ENCODE assay signal across 8 mouse cellular contexts in genomic region chr10:94037196-94037595, GRCm38 (mm10). TPM values are rescaled to one million over a fixed set of nuclear protein-coding genes. Genes with fewer than 3 reads are reported as not detected.
DNase-seq lines count a peak whose midpoint lies in the region; ATAC-seq and TF ChIP-seq lines count a peak whose summit lies in the region.

No protein-coding gene starts in this region.

- no peak for DNase-seq in heart, embryonic 10.5 days (ENCODE audit: low spot score)
- DNase-seq in heart, adult 11 months: no peak
- DNase-seq in A20 (ENCODE audit: low read depth, low spot score): peak; percentile 68
- DNase-seq in hindbrain, embryonic 10.5 days (ENCODE audit: low spot score): no peak
- DNase-seq in liver, postnatal 0 days: no peak
- DNase-seq in cerebellum, adult 8-10 months: no peak
- no peak for DNase-seq in thymus, adult 2 months
- DNase-seq in left cerebral cortex, adult 18-20 months (ENCODE audit: low spot score in 2 of 2): no peak

- 0 out of 2 replicates have a peak, but pooled peaks cover 2% of the 10 kb centered on the region for H3K36me3 ChIP-seq in heart, embryonic 10.5 days
- H3K36me3 ChIP-seq in hindbrain, embryonic 10.5 days: no peaks in the 10 kb centered on the region
- no peaks in the 10 kb centered on the region for H3K36me3 ChIP-seq in liver, postnatal 0 days (replicated peaks; ENCODE audit: insufficient read depth, low read length)
- no peaks in the 10 kb centered on the region for H3K36me3 ChIP-seq in thymus, adult 2 months (ENCODE audit: control insufficient read depth, insufficient read depth, low read length)

- 59% methylated on average over 9 of the region's 9 CpGs for WGBS in heart, embryonic 10.5 days
- WGBS in hindbrain, embryonic 10.5 days: 56% methylated on average over 9 of the region's 9 CpGs
- WGBS in liver, postnatal 0 days (ENCODE audit: insufficient replicate concordance): 39% methylated on average over 9 of the region's 9 CpGs
- WGBS in thymus, adult 2 months: 24% methylated on average over 9 of the region's 9 CpGs

- H3K4me3 ChIP-seq in heart, embryonic 10.5 days: peak overlapping the region; percentile 92
- H3K4me3 ChIP-seq in hindbrain, embryonic 10.5 days: peak overlapping the region; percentile 88
- peak overlapping the region; percentile 89 for H3K4me3 ChIP-seq in liver, postnatal 0 days (ENCODE audit: low read depth, low read length)
- no peak overlapping the region for H3K4me3 ChIP-seq in thymus, adult 2 months (ENCODE audit: control insufficient read depth, insufficient read depth, low read length)

- peak overlapping the region; percentile 93 for H3K9ac ChIP-seq in liver, postnatal 0 days (replicated peaks)

- TF ChIP-seq POLR2A in thymus, adult 2 months (IDR thresholded peaks at IDR 0.05; ENCODE audit: control insufficient read depth, extremely low read depth, insufficient read depth, low read length, poor library complexity): no peak

- no peak for TF ChIP-seq EP300 in liver, postnatal 0 days (IDR thresholded peaks at IDR 0.05; ENCODE audit: low read depth)

- no peak for TF ChIP-seq CTCF in liver, postnatal 0 days (IDR thresholded peaks at IDR 0.05; ENCODE audit: low read depth)
- no peak for TF ChIP-seq CTCF in thymus, adult 2 months (IDR thresholded peaks at IDR 0.05; ENCODE audit: borderline replicate concordance, control insufficient read depth, extremely low read depth, insufficient read depth, low read length, poor library complexity)

- no peak for ATAC-seq in liver, postnatal 0 days

- H3K9me3 ChIP-seq in heart, embryonic 10.5 days: no peaks in the 10 kb centered on the region
- no peaks in the 10 kb centered on the region for H3K9me3 ChIP-seq in hindbrain, embryonic 10.5 days
- no peaks in the 10 kb centered on the region for H3K9me3 ChIP-seq in liver, postnatal 0 days (ENCODE audit: low read length)

- H3K27ac ChIP-seq in heart, embryonic 10.5 days: no peak overlapping the region
- H3K27ac ChIP-seq in hindbrain, embryonic 10.5 days: no peak overlapping the region; the same call in 1 of the 2 replicates
- H3K27ac ChIP-seq in liver, postnatal 0 days (ENCODE audit: low read depth): 0 out of 2 replicates have a peak overlapping the region, but pooled peaks have one; percentile 87
- no peak overlapping the region for H3K27ac ChIP-seq in thymus, adult 2 months (ENCODE audit: control insufficient read depth, insufficient read depth, low read length)

- H3K4me1 ChIP-seq in heart, embryonic 10.5 days: peaks cover 18% of the 10 kb centered on the region
- H3K4me1 ChIP-seq in hindbrain, embryonic 10.5 days (replicated peaks): peaks cover 44% of the 10 kb centered on the region
- peaks cover 12% of the 10 kb centered on the region for H3K4me1 ChIP-seq in liver, postnatal 0 days (ENCODE audit: insufficient read depth)
- peaks cover 5% of the 10 kb centered on the region for H3K4me1 ChIP-seq in thymus, adult 2 months (replicated peaks; ENCODE audit: control insufficient read depth, insufficient read depth, low read length)

- H3K4me2 ChIP-seq in liver, postnatal 0 days (ENCODE audit: low read depth, low read length): peak overlapping the region; percentile 77

- H3K27me3 ChIP-seq in heart, embryonic 10.5 days (ENCODE audit: insufficient read depth, poor library complexity, severe bottlenecking): no peaks in the 10 kb centered on the region
- no peaks in the 10 kb centered on the region for H3K27me3 ChIP-seq in hindbrain, embryonic 10.5 days (ENCODE audit: insufficient read depth, poor library complexity, severe bottlenecking)
- H3K27me3 ChIP-seq in liver, postnatal 0 days (ENCODE audit: insufficient read depth, low read length): no peaks in the 10 kb centered on the region
- H3K27me3 ChIP-seq in thymus, adult 2 months (ENCODE audit: control insufficient read depth, insufficient read depth, low read length): no peaks in the 10 kb centered on the region

RNA-seq across cellular contexts. Expression of gene Fgd6, which starts 1.4 kb away (rescaled TPM):
- 2.9 and 4.5 TPM in 2 replicates for polyA plus RNA-seq in heart, embryonic 10.5 days (2016; fragmentation: Nextera tagmentation; extraction: Ambion mirVana)
- 4.2 and 4.7 TPM in 2 replicates for polyA plus RNA-seq in hindbrain, embryonic 10.5 days (2016; fragmentation: Nextera tagmentation; extraction: Ambion mirVana)
- 2.4 TPM in 2 replicates for polyA plus RNA-seq in liver, postnatal 0 days (2015; fragmentation: Nextera tagmentation; extraction: Ambion mirVana)
- polyA plus RNA-seq in thymus, adult 2 months (2012; rRNA removed): 1.7 and 2.0 TPM in 2 replicates
- 10 to 100 TPM in 1 of 2 experiments, 1 to 10 TPM in 1; 9.4 to 11.7 TPM for total RNA-seq in left cerebral cortex, adult 18-20 months (2021)

RNA-seq across cellular contexts. Expression of gene Vezt, which starts 1.6 kb away (rescaled TPM):
- polyA plus RNA-seq in heart, embryonic 10.5 days (2016; fragmentation: Nextera tagmentation; extraction: Ambion mirVana): 20.6 and 26.3 TPM in 2 replicates
- 30.6 and 35.6 TPM in 2 replicates for polyA plus RNA-seq in hindbrain, embryonic 10.5 days (2016; fragmentation: Nextera tagmentation; extraction: Ambion mirVana)
- polyA plus RNA-seq in liver, postnatal 0 days (2015; fragmentation: Nextera tagmentation; extraction: Ambion mirVana): 8.6 TPM in 2 replicates
- polyA plus RNA-seq in thymus, adult 2 months (2012; rRNA removed): 15.8 and 18.4 TPM in 2 replicates
- total RNA-seq in left cerebral cortex, adult 18-20 months (2021): 10 to 100 TPM; 78.6 to 81.6 TPM
